Mouse (Mus musculus): ENCODE results near the gene Entpd1.

Gene Entpd1

DNA sequence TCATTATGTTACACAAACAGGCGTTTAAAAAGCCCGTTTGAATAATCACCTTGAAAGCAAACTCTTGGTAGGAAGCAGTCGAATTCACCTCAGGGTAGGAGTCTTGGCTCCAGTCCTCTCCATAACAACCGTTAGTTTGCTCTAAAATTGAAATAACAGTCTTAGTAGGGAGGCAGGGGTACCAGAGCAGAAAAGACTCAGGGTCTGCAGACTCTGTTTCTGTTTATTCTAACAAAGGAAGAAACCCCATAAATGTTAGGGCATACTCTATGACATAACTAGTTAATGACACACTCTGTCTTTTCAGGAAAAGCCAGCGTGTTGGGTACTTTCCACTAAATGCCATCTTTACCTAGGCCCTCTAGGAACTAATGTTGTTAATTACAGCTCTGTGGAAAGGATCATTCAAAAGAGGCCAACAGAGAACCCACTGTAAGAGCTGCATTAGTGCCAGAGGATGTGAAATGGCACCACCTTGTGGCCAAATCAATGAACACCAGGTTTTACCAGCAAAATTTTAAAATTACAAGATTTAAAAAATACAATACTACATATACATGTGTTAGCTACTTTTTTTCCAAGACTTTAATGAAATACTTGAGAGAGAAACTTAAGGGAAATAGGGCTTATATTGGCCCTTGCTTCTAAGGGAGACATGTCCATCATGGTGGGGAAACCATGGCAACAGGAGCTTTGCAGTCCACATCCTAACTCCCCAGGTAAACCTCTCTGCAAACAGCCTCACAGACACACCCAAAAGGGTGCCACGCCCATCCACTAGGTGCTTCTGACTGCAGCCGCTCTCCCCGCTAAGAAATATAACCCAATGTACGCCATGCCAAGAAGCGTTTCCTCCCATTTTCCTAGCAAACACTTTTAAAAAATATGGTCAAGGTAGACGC lies 110.2 kb downstream of the Entpd1 start:
- peak; percentile 64 for ATAC-seq (ENCODE audit: low TSS enrichment)

DNA sequence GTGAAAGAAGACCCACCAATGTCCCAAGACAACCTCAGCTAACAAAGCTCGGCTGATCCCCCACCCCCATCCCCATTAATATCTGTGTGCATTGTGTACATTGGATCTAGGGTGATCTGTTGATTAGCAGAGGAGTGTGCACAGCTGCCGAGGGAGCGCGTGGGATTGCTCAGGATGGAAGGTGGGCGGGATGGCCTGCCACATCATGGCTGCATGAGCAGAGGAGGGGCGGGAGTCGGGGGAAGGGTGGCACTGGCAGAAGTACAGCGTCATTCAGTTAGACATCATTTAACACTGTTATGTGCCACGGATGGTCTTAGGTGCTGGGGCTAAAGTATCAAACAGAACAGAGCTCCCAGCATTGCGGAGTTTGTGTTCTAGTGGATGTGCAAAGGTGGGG lies 111.3 kb downstream of the Entpd1 start:
- no peak for ATAC-seq (ENCODE audit: low TSS enrichment)

DNA sequence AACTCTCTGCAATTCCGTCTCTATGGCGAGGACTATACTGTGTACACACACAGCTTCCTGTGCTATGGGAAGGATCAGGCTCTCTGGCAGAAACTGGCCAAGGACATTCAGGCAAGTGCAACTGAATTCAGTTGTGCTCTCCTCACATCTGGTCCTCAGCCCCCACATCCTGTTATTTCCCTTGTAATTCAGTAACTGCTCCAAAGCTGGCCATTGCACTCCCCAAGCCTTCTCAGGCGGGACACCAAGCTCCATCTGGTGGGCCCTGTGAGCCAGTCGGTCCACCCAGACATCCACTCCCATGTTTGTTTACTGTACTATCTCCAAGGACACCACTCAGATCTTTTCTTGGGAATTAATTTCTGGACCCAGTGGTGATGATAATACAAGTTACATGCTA lies 114.0 kb downstream of the Entpd1 start:
- no peak for ATAC-seq (ENCODE audit: low TSS enrichment)

DNA sequence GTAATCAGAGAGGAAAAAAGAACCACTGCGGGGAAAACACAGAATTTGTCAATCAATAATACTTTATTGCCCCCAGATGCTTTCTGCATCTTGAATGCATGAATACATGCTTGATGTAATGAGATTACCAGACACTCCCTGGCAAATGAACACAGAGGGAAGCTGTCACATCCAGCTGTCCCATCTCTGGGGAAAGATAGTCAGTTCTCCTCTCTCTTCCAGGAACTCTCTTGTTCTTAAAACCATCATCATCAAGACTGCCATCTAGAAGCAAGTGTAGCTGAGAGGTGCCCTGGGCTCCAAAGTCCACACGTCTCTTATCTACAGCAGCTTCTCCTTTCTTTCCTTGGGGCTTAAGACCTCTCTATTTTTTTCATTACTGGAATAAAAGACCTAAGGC lies 114.4 kb downstream of the Entpd1 start:
- ATAC-seq (ENCODE audit: low TSS enrichment) = no peak

GRCm38 (mm10) chr19:40728213-40728612 lies 116.0 kb downstream of the Entpd1 start:
- ATAC-seq (ENCODE audit: low TSS enrichment) = no peak

DNA sequence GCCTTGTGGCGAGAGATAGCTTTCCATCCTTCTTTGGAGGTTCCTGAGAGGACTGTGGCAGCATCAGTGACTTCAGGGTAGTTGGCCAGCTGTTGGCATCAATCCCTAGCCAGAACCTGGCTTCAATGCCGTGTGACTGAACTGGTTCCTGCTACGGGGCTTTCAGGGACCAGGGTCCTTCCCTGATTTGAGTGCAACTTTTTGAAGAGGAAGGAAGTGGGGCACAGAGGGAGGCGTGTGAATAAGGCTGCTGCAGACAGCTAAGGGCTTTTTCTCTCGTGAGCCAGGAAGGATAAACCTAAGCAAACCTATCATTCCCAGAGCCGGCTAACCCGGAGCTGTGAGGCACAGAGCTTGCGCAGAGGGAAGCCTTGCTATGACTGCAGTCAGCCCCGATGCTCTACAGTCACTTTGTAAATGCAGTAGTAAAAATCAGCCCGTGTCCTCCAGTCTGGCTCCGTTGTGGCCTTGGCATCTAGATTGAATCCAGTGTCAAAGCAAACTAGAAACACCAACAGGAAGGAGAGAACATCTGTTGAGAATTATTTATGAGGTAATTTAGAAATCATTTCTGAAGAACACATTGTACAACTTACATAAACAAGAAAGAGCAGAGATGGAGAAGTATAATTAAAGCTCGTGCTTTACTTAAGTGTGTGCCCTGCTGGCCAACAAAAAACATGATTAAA lies 116.7 kb downstream of the Entpd1 start:
- ATAC-seq (ENCODE audit: low TSS enrichment) = no peak

DNA sequence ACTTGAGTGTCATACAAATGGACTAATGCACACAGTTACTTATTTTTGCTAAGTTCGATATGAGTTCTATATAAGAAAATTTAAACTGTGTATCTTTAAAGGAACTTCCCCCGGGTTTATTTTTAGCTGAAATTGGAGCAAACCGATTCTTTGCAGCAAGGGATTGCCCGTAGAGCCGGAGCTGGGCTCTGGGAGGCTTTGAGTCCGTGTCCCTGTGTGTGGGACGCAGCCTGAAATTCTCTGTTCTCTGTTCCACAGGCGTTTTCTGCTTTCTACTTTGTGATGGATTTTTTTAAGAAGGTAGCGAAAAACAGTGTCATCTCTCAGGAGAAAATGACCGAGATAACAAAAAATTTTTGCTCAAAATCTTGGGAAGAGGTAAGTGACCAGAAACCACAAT lies 121.2 kb downstream of the Entpd1 start:
- peak; percentile 68 for ATAC-seq (ENCODE audit: low TSS enrichment)

- peak; percentile 66 for ATAC-seq (ENCODE audit: low TSS enrichment)
Observed at GRCm38 (mm10) chr19:40733849-40734248, 121.7 kb downstream of the Entpd1 start.

- ATAC-seq (ENCODE audit: low TSS enrichment) = peak; percentile 95
Observed at GRCm38 (mm10) chr19:40736680-40737512, 124.7 kb downstream of the Entpd1 start.

DNA sequence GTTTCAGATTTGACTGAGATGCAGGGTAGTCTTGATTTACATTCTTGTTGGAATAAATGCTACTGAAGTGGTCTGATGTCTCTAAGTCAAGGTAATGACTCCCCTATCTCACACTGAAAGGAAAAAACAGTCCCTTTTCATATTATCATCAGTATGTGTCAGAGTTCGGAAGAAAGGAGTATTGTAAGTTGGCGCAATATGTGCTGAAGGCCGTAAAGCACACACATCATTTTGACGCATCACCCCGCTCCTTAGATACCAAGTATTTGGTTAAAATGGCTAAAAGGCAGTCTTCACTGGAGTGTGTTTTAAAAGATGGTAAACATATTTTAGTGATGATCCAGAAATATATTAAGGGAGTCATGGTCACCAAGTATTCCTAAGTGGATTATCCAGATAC lies 125.4 kb downstream of the Entpd1 start:
- ATAC-seq (ENCODE audit: low TSS enrichment) = no peak

- ATAC-seq (ENCODE audit: low TSS enrichment) = no peak
Observed at GRCm38 (mm10) chr19:40738683-40739324, 126.6 kb downstream of the Entpd1 start.

- peak; percentile 86 for ATAC-seq (ENCODE audit: low TSS enrichment)
Observed at GRCm38 (mm10) chr19:40746603-40747002, 134.4 kb downstream of the Entpd1 start.

DNA sequence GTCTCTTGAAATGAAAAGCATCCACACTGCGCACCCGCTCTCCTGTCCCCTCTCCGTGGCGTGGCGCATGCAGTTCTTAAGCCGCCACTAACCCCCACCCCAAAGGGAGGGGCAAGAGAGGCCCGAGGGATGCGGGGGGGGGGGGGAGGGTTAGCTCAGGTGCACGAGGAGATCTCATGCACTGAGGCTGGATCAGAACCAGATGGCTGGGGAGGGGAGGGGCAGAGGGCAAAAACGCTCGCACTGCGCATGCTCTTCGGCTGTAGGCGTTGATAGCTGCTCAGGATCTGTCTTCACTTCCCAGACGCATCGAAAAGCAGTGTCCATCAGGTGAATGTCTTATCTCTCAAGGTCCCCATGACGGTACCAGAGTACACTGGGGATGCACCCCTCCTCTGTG lies 136.4 kb downstream of the Entpd1 start, which contains the start of gene Cc2d2b:
Gene Cc2d2b (plus strand): TSS at position 195 of the 400 bp plus-strand sequence.
- ATAC-seq (ENCODE audit: low TSS enrichment) = no peak

GRCm38 (mm10) chr19:40754311-40754710 lies 142.1 kb downstream of the Entpd1 start:
- no peak for ATAC-seq (ENCODE audit: low TSS enrichment)

- ATAC-seq (ENCODE audit: low TSS enrichment) = no peak
Observed at GRCm38 (mm10) chr19:40760071-40760470, 147.9 kb downstream of the Entpd1 start.

GRCm38 (mm10) chr19:40762023-40762759 lies 150.0 kb downstream of the Entpd1 start:
- peak; percentile 91 for ATAC-seq (ENCODE audit: low TSS enrichment)

GRCm38 (mm10) chr19:40767189-40767588 lies 155.0 kb downstream of the Entpd1 start:
- no peak for ATAC-seq (ENCODE audit: low TSS enrichment)

- no peak for ATAC-seq (ENCODE audit: low TSS enrichment)
Observed at GRCm38 (mm10) chr19:40769341-40769770, 157.2 kb downstream of the Entpd1 start.

DNA sequence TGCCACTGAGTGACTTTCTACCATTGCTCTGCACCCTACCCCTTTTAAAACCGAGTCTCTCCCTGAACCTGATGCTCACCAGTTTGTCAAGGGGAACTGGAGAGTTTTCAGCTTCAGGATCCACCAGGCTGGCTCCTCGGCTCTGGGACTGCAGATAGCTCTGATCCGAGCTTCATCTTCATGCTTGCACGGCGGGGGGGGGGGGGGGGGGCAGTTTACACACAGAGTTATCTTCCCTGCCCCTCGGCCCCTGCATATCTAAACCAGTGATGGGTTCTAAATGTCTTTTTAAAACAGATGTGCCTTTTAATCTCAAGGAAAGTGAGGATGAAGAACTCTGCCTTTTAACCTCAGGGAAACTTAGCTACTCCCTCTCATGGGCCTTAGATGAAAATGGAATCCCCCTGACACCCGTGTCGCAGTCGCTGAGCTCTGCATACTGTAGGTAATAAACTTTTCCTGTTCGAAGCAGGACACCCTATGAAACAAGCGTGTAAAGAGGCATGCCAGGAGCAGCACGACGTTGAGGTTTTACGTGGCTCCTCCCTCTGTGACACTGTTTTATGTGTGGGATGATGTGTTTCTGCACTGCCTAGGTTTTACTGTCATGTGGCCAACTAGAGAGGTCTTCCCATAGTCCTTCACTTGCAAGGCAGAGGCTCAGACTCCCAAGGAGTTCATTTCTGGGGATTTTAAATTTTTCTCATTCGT lies 176.0 kb downstream of the Entpd1 start:
- ATAC-seq (ENCODE audit: low TSS enrichment) = no peak

- no peak for ATAC-seq (ENCODE audit: low TSS enrichment)
Observed at GRCm38 (mm10) chr19:40788715-40789084, 176.5 kb downstream of the Entpd1 start.
